Mouse (Mus musculus) embryonic facial prominence, embryonic 11.5 days (tissue): Measurements from ENCODE around the gene Hoxa5. TPM values are rescaled to one million over a fixed set of nuclear protein-coding genes. Genes with fewer than 3 reads are reported as not detected.

Experiments
- ATAC-seq: fragments of 200-750 bp; cut with Nextera tagmentation; replicated peaks from 2 replicates; pipeline ENCODE4 v1.8.0; 2017; ENCODE audit warnings: low read depth; ENCODE audit not compliant: insufficient number of reproducible peaks, low FRiP score, low TSS enrichment
- DNase-seq: peaks from one replicate; pipeline ENCODE4 v3.0.0-alpha.2; 2015; ENCODE audit warnings: low spot score
- H3K27ac ChIP-seq: fragments of 300-500 bp; sonication (generic); replicated peaks from 2 replicates; pipeline ENCODE4 v1.5.1; 2014; ENCODE audit warnings: mild to moderate bottlenecking, low read depth, low read length, control low read depth
- H3K27me3 ChIP-seq: fragments of 300-500 bp; sonication (generic); 2 replicates; pipeline ENCODE4 v1.6.1; 2014; ENCODE audit warnings: mild to moderate bottlenecking, low read length, moderate library complexity, mixed read lengths; ENCODE audit not compliant: control insufficient read depth, insufficient read depth
- H3K36me3 ChIP-seq: fragments of 300-500 bp; sonication (generic); replicated peaks from 2 replicates; pipeline ENCODE4 v1.6.1; 2014; ENCODE audit warnings: low read depth, mild to moderate bottlenecking, low read length, moderate library complexity, mixed read lengths; ENCODE audit not compliant: control insufficient read depth, insufficient read depth
- H3K4me1 ChIP-seq: fragments of 300-500 bp; sonication (generic); 2 replicates; pipeline ENCODE4 v1.6.1; 2014; ENCODE audit warnings: low read length, mixed read lengths; ENCODE audit not compliant: control insufficient read depth, insufficient read depth
- H3K4me2 ChIP-seq: fragments of 300-500 bp; sonication (generic); 2 replicates; pipeline ENCODE4 v1.6.1; 2014; ENCODE audit warnings: low read depth, mild to moderate bottlenecking, control low read depth, low read length, moderate library complexity
- H3K4me3 ChIP-seq: fragments of 300-500 bp; sonication (generic); 2 replicates; pipeline ENCODE4 v1.5.1; 2014; ENCODE audit warnings: low read depth, low read length, control low read depth
- H3K9ac ChIP-seq: fragments of 300-500 bp; sonication (generic); replicated peaks from 2 replicates; pipeline ENCODE4 v1.6.1; 2014; ENCODE audit warnings: mild to moderate bottlenecking, control low read depth, low read length
- H3K9me3 ChIP-seq: fragments of 300-500 bp; sonication (generic); replicated peaks from 2 replicates; pipeline ENCODE4 v1.6.1; 2016; ENCODE audit warnings: mild to moderate bottlenecking, low read length, inconsistent platforms, mixed read lengths; ENCODE audit not compliant: control insufficient read depth
- WGBS: fragments of 180-500 bp; shearing (Covaris S2); extraction: QIAGEN DNeasy Blood & Tissue Kit; methylation state at CpG from one replicate; pipeline ENCODE4 v1.1.7; 2014; 5-methylcytosine and 5-hydroxymethylcytosine counted together
- polyA plus RNA-seq: library from polyadenylated mRNA; unstranded; fragments of >200 nt; fragmentation: Nextera tagmentation; extraction: Ambion mirVana; gene quantifications from 2 replicates; pipeline ENCODE4 v1.2.1, GENCODE M21; 2014

The Hoxa5 gene
- polyA plus RNA-seq, 1 experiment from 2014 or later = 0.39 TPM

- Histone ChIP-seq H3K9ac (no peak overlapping the region), H3K4me3 (no peak overlapping the region), H3K36me3 (no peaks in the 10 kb centered on the region), H3K9me3 (no peaks in the 10 kb centered on the region), H3K27me3 (peaks cover 99% of the 10 kb centered on the region), H3K27ac (no peak overlapping the region), H3K4me2 (no peak overlapping the region), H3K4me1 (peaks cover 1% of the 10 kb centered on the region)
- no peak for ATAC-seq
- DNase-seq = no peak
- WGBS = 9% methylated on average over 3 of the region's 3 CpGs
Observed at GRCm38 (mm10) chr6:52180726-52181125, 23.7 kb downstream of the Hoxa5 start.

GRCm38 (mm10) chr6:52180213-52180710 is 24.1 kb downstream of the Hoxa5 start:
- no peaks in the 10 kb centered on the region for H3K9me3 ChIP-seq
- ATAC-seq (no peak), DNase-seq (no peak)
- no peaks in the 10 kb centered on the region for H3K36me3 ChIP-seq
- 0 out of 2 replicates have a peak overlapping the region, but pooled peaks have one; percentile 2 for H3K4me3 ChIP-seq
- H3K9ac ChIP-seq = no peak overlapping the region
- H3K4me1 ChIP-seq = peaks cover 4% of the 10 kb centered on the region
- H3K4me2 ChIP-seq = no peak overlapping the region
- H3K27ac ChIP-seq = no peak overlapping the region
- 1% methylated on average over 11 of the region's 11 CpGs for WGBS
- H3K27me3 ChIP-seq = peaks cover 98% of the 10 kb centered on the region

GRCm38 (mm10) chr6:52179690-52180089 is 24.7 kb downstream of the Hoxa5 start:
- Histone ChIP-seq H3K4me2 (no peak overlapping the region), H3K36me3 (no peaks in the 10 kb centered on the region), H3K4me3 (0 out of 2 replicates have a peak overlapping the region, but pooled peaks have one; percentile 2), H3K4me1 (peaks cover 4% of the 10 kb centered on the region), H3K9ac (no peak overlapping the region), H3K9me3 (no peaks in the 10 kb centered on the region), H3K27ac (no peak overlapping the region), H3K27me3 (peaks cover 98% of the 10 kb centered on the region)
- no peak for DNase-seq
- ATAC-seq = no peak
- whole genome bisulfite sequencing = 2% methylated on average over 10 of the region's 10 CpGs

GRCm38 (mm10) chr6:52178918-52179665 is 25.3 kb downstream of the Hoxa5 start:
- Histone ChIP-seq H3K4me2 (no peak overlapping the region), H3K27ac (no peak overlapping the region), H3K4me3 (no peak overlapping the region), H3K36me3 (no peaks in the 10 kb centered on the region), H3K9me3 (no peaks in the 10 kb centered on the region), H3K9ac (0 out of 2 replicates have a peak overlapping the region, but pooled peaks have one; percentile 15), H3K4me1 (peaks cover 4% of the 10 kb centered on the region), H3K27me3 (peaks cover 94% of the 10 kb centered on the region)
- ATAC-seq (no peak), DNase-seq (no peak)
- WGBS = 0% methylated on average over 4 of the region's 4 CpGs

- ATAC-seq (no peak), DNase-seq (no peak)
- 1% methylated on average over 9 of the region's 9 CpGs for WGBS
- peaks cover 86% of the 10 kb centered on the region for H3K27me3 ChIP-seq
- H3K4me3 ChIP-seq = no peak overlapping the region; the same call in 1 of the 2 replicates
- H3K4me2 ChIP-seq = no peak overlapping the region
- H3K27ac ChIP-seq = no peak overlapping the region
- peaks cover 4% of the 10 kb centered on the region for H3K4me1 ChIP-seq
- H3K9ac ChIP-seq = no peak overlapping the region
- no peaks in the 10 kb centered on the region for H3K36me3 ChIP-seq
- H3K9me3 ChIP-seq = no peaks in the 10 kb centered on the region
Observed at GRCm38 (mm10) chr6:52177806-52178205, 26.6 kb downstream of the Hoxa5 start.

- Histone ChIP-seq H3K4me1 (peaks cover 4% of the 10 kb centered on the region), H3K4me2 (peak within 1 kb of the TSS; percentile 10), H3K9ac (0 out of 2 replicates have a peak within 1 kb of the TSS, but pooled peaks have one; percentile 28), H3K4me3 (peak within 1 kb of the TSS; percentile 15), H3K27me3 (peaks cover 86% of the 10 kb centered on the region), H3K27ac (peak within 1 kb of the TSS; percentile 13; the same call in 1 of the 2 replicates), H3K36me3 (no peaks in the 10 kb centered on the region), H3K9me3 (no peaks in the 10 kb centered on the region)
- ATAC-seq (no peak), DNase-seq (no peak)
- under 1% methylated on average over 36 of the region's 36 CpGs for WGBS
Observed at GRCm38 (mm10) chr6:52177061-52177735, 27.2 kb downstream of the Hoxa5 start, which contains the start of gene 5730596B20Rik. TSS of gene 5730596B20Rik (plus strand) at chr6:52177498.

GRCm38 (mm10) chr6:52176391-52176790 is 28.0 kb downstream of the Hoxa5 start:
- peaks cover 4% of the 10 kb centered on the region for H3K4me1 ChIP-seq
- no peak overlapping the region for H3K27ac ChIP-seq
- no peak overlapping the region for H3K4me2 ChIP-seq
- H3K4me3 ChIP-seq = no peak overlapping the region
- ATAC-seq = no peak
- H3K9me3 ChIP-seq = no peaks in the 10 kb centered on the region
- H3K36me3 ChIP-seq = no peaks in the 10 kb centered on the region
- peaks cover 86% of the 10 kb centered on the region for H3K27me3 ChIP-seq
- no peak overlapping the region for H3K9ac ChIP-seq
- WGBS = 2% methylated on average over 6 of the region's 6 CpGs
- no peak for DNase-seq
